Mouse (Mus musculus) CH12.LX (cell line): ENCODE measurements around the gene Tmem45b. TPM values are rescaled to one million over a fixed set of nuclear protein-coding genes. Genes with fewer than 3 reads are reported as not detected.

ENCODE experiments used
- DNase-seq: peaks from one replicate; pipeline ENCODE4 v3.0.0-alpha.2; 2013; ENCODE audit errors: extremely low read depth
- H3K27ac ChIP-seq: 2 replicates; pipeline ENCODE4 v1.5.1; 2012; ENCODE audit warnings: low read depth, mild to moderate bottlenecking, control low read depth, moderate library complexity; ENCODE audit not compliant: insufficient read depth
- H3K27me3 ChIP-seq: replicated peaks from 2 replicates; pipeline ENCODE3; 2012; ENCODE audit warnings: inconsistent platforms
- H3K36me3 ChIP-seq, 2 experiments: replicated peaks in 1 of 2; 2 replicates each; pipeline versions ENCODE3 to v1.6.1; 2012; ENCODE audit warnings: inconsistent platforms in 1 of 2, low read length in 1 of 2, mild to moderate bottlenecking in 1 of 2, mixed read lengths in 1 of 2, moderate library complexity in 1 of 2; ENCODE audit not compliant: control insufficient read depth in 1 of 2, insufficient read depth in 1 of 2
- H3K4me1 ChIP-seq, 2 experiments: 2 replicates each; pipeline ENCODE4 v1.6.1; 2012; ENCODE audit warnings: inconsistent platforms in 1 of 2, moderate library complexity in 1 of 2; ENCODE audit not compliant: insufficient read depth in 2 of 2, control insufficient read depth in 1 of 2
- H3K4me2 ChIP-seq: 2 replicates; pipeline ENCODE4 v1.6.1; 2012; ENCODE audit warnings: low read depth, mild to moderate bottlenecking, control low read depth; ENCODE audit not compliant: poor library complexity, insufficient read depth, severe bottlenecking
- H3K4me3 ChIP-seq, 3 experiments: fragments of 150-350 bp in 1 of 3; sonication (generic) in 1 of 3; replicated peaks in 1 of 3; 2 replicates each; pipeline versions ENCODE3 to v1.5.1; 2011 to 2012; ENCODE audit warnings: low read depth in 2 of 3, low read length in 2 of 3, mild to moderate bottlenecking in 2 of 3, moderate library complexity in 2 of 3, control low read depth in 1 of 3, improper control_type of control experiment in 1 of 3, inconsistent platforms in 1 of 3, mixed read lengths in 1 of 3; ENCODE audit not compliant: poor library complexity in 1 of 3
- H3K79me2 ChIP-seq: replicated peaks from 2 replicates; pipeline ENCODE4 v1.6.1; 2012; ENCODE audit warnings: mild to moderate bottlenecking, moderate library complexity; ENCODE audit not compliant: control insufficient read depth, poor library complexity, insufficient read depth, severe bottlenecking; ENCODE audit errors: extremely low read depth
- H3K9ac ChIP-seq: 2 replicates; pipeline ENCODE4 v1.6.1; 2012; ENCODE audit warnings: low read depth, mild to moderate bottlenecking, control low read depth, moderate library complexity; ENCODE audit not compliant: insufficient read depth
- H3K9me3 ChIP-seq: replicated peaks from 2 replicates; pipeline ENCODE3; 2012; ENCODE audit warnings: low read length, inconsistent platforms, mixed read lengths
- BHLHE40 ChIP-seq: IDR thresholded peaks from 2 replicates; pipeline ENCODE4 v1.6.1; 2011; ENCODE audit warnings: mild to moderate bottlenecking, low read depth, low read length, improper control_type of control experiment
- CHD1 ChIP-seq: IDR thresholded peaks from 2 replicates; pipeline ENCODE4 v1.6.1; 2012; ENCODE audit warnings: low read depth, low read length, improper control_type of control experiment, inconsistent platforms
- CHD2 ChIP-seq: IDR thresholded peaks from 2 replicates; pipeline ENCODE4 v1.6.1; 2011; ENCODE audit warnings: low read length, improper control_type of control experiment
- CTCF ChIP-seq, 2 experiments: IDR thresholded peaks in 1 of 2; conservative IDR thresholded peaks in 1 of 2; 2 replicates each; pipeline ENCODE4 v1.5.1; 2011 to 2012; ENCODE audit warnings: low read depth in 2 of 2, low read length in 2 of 2, improper control_type of control experiment in 1 of 2, inconsistent platforms in 1 of 2, mild to moderate bottlenecking in 1 of 2, moderate library complexity in 1 of 2
- ETS1 ChIP-seq: conservative IDR thresholded peaks from 2 replicates; pipeline ENCODE4 v1.6.1; 2012; ENCODE audit warnings: low read depth, mild to moderate bottlenecking, inconsistent platforms, low read length, improper control_type of control experiment, moderate library complexity
- GABPA ChIP-seq: IDR thresholded peaks from 2 replicates; pipeline ENCODE4 v1.6.1; 2012; ENCODE audit warnings: low read depth, low read length, improper control_type of control experiment, inconsistent platforms; ENCODE audit not compliant: insufficient replicate concordance
- HCFC1 ChIP-seq: IDR thresholded peaks from 2 replicates; pipeline ENCODE4 v1.6.1; 2012; ENCODE audit warnings: low read depth, mild to moderate bottlenecking, inconsistent platforms, low read length, improper control_type of control experiment
- IRF4 ChIP-seq: IDR thresholded peaks from 2 replicates; pipeline ENCODE4 v1.6.1; 2014; ENCODE audit warnings: low read depth, mild to moderate bottlenecking, inconsistent platforms, low read length, improper control_type of control experiment
- MAZ ChIP-seq: IDR thresholded peaks from 2 replicates; pipeline ENCODE4 v1.6.1; 2012; ENCODE audit warnings: low read depth, mild to moderate bottlenecking, inconsistent platforms, low read length, improper control_type of control experiment, moderate library complexity
- MEF2A ChIP-seq: IDR thresholded peaks from 2 replicates; pipeline ENCODE4 v1.6.1; 2014; ENCODE audit warnings: low read depth, mild to moderate bottlenecking, inconsistent platforms, low read length, improper control_type of control experiment, borderline replicate concordance
- MXI1 ChIP-seq: IDR thresholded peaks from 2 replicates; pipeline ENCODE4 v1.6.1; 2011; ENCODE audit warnings: mild to moderate bottlenecking, low read depth, low read length, improper control_type of control experiment
- NRF1 ChIP-seq: IDR thresholded peaks from 2 replicates; pipeline ENCODE4 v1.6.1; 2014; ENCODE audit warnings: low read depth, mild to moderate bottlenecking, inconsistent platforms, low read length, improper control_type of control experiment, moderate library complexity
- RCOR1 ChIP-seq: conservative IDR thresholded peaks from 2 replicates; pipeline ENCODE4 v1.6.1; 2012; ENCODE audit warnings: low read depth, mild to moderate bottlenecking, inconsistent platforms, low read length, improper control_type of control experiment
- SIN3A ChIP-seq: IDR thresholded peaks from 2 replicates; pipeline ENCODE4 v1.6.1; 2012; ENCODE audit warnings: low read length, improper control_type of control experiment, inconsistent platforms
- SMC3 ChIP-seq: IDR thresholded peaks from 2 replicates; pipeline ENCODE4 v1.6.1; 2011; ENCODE audit warnings: low read depth, low read length, improper control_type of control experiment
- TBP ChIP-seq: conservative IDR thresholded peaks from 2 replicates; pipeline ENCODE4 v1.6.1; 2011; ENCODE audit warnings: low read depth, low read length, improper control_type of control experiment
- UBTF ChIP-seq: IDR thresholded peaks from 2 replicates; pipeline ENCODE4 v1.6.1; 2012; ENCODE audit warnings: low read depth, mild to moderate bottlenecking, inconsistent platforms, low read length, improper control_type of control experiment, moderate library complexity
- USF1 ChIP-seq: IDR thresholded peaks from 2 replicates; pipeline ENCODE4 v1.6.1; 2014; ENCODE audit warnings: low read depth, mild to moderate bottlenecking, inconsistent platforms, low read length, improper control_type of control experiment
- ZKSCAN1 ChIP-seq: IDR thresholded peaks from 2 replicates; pipeline ENCODE4 v1.6.1; 2012; ENCODE audit warnings: low read depth, inconsistent platforms, low read length, improper control_type of control experiment, borderline replicate concordance
- ZMIZ1 ChIP-seq: IDR thresholded peaks from 2 replicates; pipeline ENCODE4 v1.6.1; 2012; ENCODE audit warnings: low read depth, mild to moderate bottlenecking, inconsistent platforms, low read length, improper control_type of control experiment
- ZNF384 ChIP-seq: IDR thresholded peaks from 2 replicates; pipeline ENCODE4 v1.6.1; 2012; ENCODE audit warnings: low read depth, low read length, improper control_type of control experiment, inconsistent platforms
- dilution Hi-C: fragments of 300-500 bp; cut with MboI; formaldehyde crosslinking; loops from 2 replicates; pipeline ENCODE4 v1.14.3; 2020; ENCODE audit warnings: low sequenced_read_pairs; ENCODE audit not compliant: extremely low pct_unique_long_range_greater_than_20kb, extremely low pct_ligation_motif_present
- in situ Hi-C: fragments of 300-500 bp; cut with MboI; formaldehyde crosslinking; loops from 3 replicates; pipeline ENCODE4 v1.14.3; 2019; ENCODE audit warnings: low sequenced_read_pairs, low pct_ligation_motif_present, low pct_unique_long_range_greater_than_20kb, mixed read lengths
- polyA plus RNA-seq: library from polyadenylated mRNA; unstranded; fragments of >175 nt; gene quantifications from 2 replicates; pipeline ENCODE4 v1.2.1, GENCODE M21; 2012; ENCODE audit warnings: low read depth; ENCODE audit not compliant: insufficient read length
- total RNA-seq, 2 experiments: library from RNA; depleted of rRNA; stranded (reverse); fragments of 300-350 nt in 1 of 2; fragments of >200 nt in 1 of 2; gene quantifications; 2 replicates each; pipeline ENCODE4 v1.2.3; 2012 to 2014

Gene Tmem45b
- total and polyA plus RNA-seq, 3 experiments: not detected

DNA sequence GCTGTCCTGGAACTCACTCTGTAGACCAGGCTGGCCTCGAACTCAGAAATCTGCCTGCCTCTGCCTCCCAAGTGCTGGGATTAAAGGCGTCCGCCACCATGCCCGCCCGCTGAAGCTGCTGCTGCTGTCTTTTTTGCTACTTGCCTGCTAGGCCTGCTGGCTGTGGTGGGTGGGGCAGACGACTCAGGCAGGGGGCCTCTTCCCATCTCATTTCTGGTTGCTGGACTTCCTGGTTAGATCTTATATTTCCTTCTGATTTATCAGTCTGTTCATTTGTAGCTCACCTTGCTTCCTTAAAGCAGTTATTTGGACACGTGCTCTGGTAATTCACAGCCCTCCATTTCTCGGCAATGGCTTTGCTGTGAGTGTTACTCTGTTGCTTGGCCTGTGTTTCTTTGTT lies 28.8 kb downstream of the Tmem45b start:
- Histone ChIP-seq H3K4me1 (no peaks in the 10 kb centered on the region), H3K4me3 (no peak overlapping the region), H3K27me3 (no peaks in the 10 kb centered on the region), H3K9ac (no peak overlapping the region), H3K79me2 (no peaks in the 10 kb centered on the region), H3K4me2 (no peak overlapping the region), H3K36me3 (no peaks in the 10 kb centered on the region), H3K27ac (no peak overlapping the region)
- in situ Hi-C loops (no loop called here), dilution Hi-C loops (no loop called here)
- no peak for DNase-seq
- TF ChIP-seq IRF4 (no peak), MXI1 (no peak), NRF1 (no peak), BHLHE40 (no peak), ZMIZ1 (no peak), USF1 (no peak), GABPA (no peak), MAZ (no peak), SIN3A (no peak), HCFC1 (no peak), UBTF (no peak), RCOR1 (no peak), ETS1 (no peak), ZKSCAN1 (no peak)
- TF ChIP-seq, all 38 proteins: peak for 0
- H3K9me3 ChIP-seq: no peaks in the 10 kb centered on the region

DNA sequence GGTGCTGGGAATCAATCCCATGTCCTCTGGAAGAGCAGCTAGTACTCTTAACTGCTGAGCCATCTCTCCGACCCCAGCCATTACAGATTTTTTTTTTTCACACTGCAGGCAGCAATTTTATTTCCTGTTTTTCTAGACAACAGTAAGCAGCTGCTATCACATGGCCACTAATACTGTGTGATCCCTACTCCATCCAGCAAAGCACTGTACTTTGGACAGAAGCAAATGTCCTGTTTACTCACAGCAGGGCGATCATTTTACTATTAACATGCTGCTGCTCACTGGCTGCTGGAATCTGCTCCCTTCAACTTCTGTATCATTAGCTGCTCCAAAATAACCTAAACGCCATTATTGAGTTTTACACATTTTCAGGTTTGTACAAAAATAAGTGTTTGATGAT lies 30.8 kb downstream of the Tmem45b start:
- DNase-seq: no peak
- Histone ChIP-seq H3K27ac (no peak overlapping the region), H3K4me1 (no peaks in the 10 kb centered on the region), H3K27me3 (no peaks in the 10 kb centered on the region), H3K79me2 (no peaks in the 10 kb centered on the region), H3K4me3 (no peak overlapping the region)
- TF ChIP-seq MEF2A: no peak
- no peak for TF ChIP-seq ZNF384
- TF ChIP-seq CHD2: no peak
- no peak for TF ChIP-seq SMC3
- TF ChIP-seq GABPA: no peak
- no peak for TF ChIP-seq UBTF
- TF ChIP-seq USF1: no peak
- no peak for TF ChIP-seq MXI1
- no peak for TF ChIP-seq TBP
- TF ChIP-seq IRF4: no peak
- TF ChIP-seq CTCF (conservative IDR thresholded peaks at IDR 0.05 in 1 of 2, IDR thresholded peaks at IDR 0.05 in 1 of 2; ENCODE audit: low read depth in 2 of 2, low read length in 2 of 2): no peak
- no peak for TF ChIP-seq CHD1
- TF ChIP-seq HCFC1: no peak
- TF ChIP-seq, all 38 proteins: peak for 0
- Histone ChIP-seq H3K9me3 (no peaks in the 10 kb centered on the region), H3K4me2 (no peak overlapping the region), H3K36me3 (no peaks in the 10 kb centered on the region), H3K9ac (no peak overlapping the region)
- dilution Hi-C loops: no loop called here
- in situ Hi-C loops: no loop called here
